Mouse (Mus musculus): ENCODE data around the gene Hist1h2ak.
"Not testable (repeated sequence)": the region's sequence is repeated elsewhere in the genome, so short reads cannot be mapped to it uniquely, and the experiment has no call there.

GRCm38 (mm10) chr13:21721107-21721756, 32.4 kb downstream of the Hist1h2ak start:
- TF ChIP-seq CTCF (IDR thresholded peaks at IDR 0.05; ENCODE audit: borderline replicate concordance, extremely low read depth, insufficient read depth, insufficient read length); POLR2A (IDR thresholded peaks at IDR 0.05; ENCODE audit: borderline replicate concordance, extremely low read depth, insufficient read depth, insufficient read length, poor library complexity, severe bottlenecking): not testable (repeated sequence)
